Mouse (Mus musculus) megakaryocyte, embryonic 14.5 days (primary cell): ENCODE measurements around the gene Gm4787. TPM values are rescaled to one million over a fixed set of nuclear protein-coding genes. Genes with fewer than 3 reads are reported as not detected.
"Not testable (repeated sequence)": the region's sequence is repeated elsewhere in the genome, so short reads cannot be mapped to it uniquely, and the experiment has no call there.

Experiments
- H3K27me3 ChIP-seq: replicated peaks from 2 replicates; pipeline ENCODE3; 2012; ENCODE audit warnings: inconsistent platforms
- H3K36me3 ChIP-seq: replicated peaks from 2 replicates; pipeline ENCODE3; 2012; ENCODE audit warnings: low read length, inconsistent platforms, mixed read lengths
- H3K4me1 ChIP-seq: 2 replicates; pipeline ENCODE4 v1.6.1; 2012; ENCODE audit warnings: inconsistent platforms
- H3K4me3 ChIP-seq: replicated peaks from 2 replicates; pipeline ENCODE3; 2012; ENCODE audit warnings: moderate library complexity, mild to moderate bottlenecking, inconsistent platforms
- H3K9me3 ChIP-seq: 2 replicates; pipeline ENCODE4 v1.6.1; 2012; ENCODE audit warnings: inconsistent platforms
- FLI1 ChIP-seq: IDR thresholded peaks from 2 replicates; pipeline ENCODE4 v1.6.1; 2012; ENCODE audit warnings: low read length, inconsistent platforms, mixed read lengths
- GATA1 ChIP-seq: IDR thresholded peaks from 3 replicates; pipeline ENCODE4 v1.6.1; 2012; ENCODE audit warnings: mixed read lengths, low read length, inconsistent platforms, borderline replicate concordance
- polyA plus RNA-seq: library from polyadenylated mRNA; stranded (reverse); fragments of >175 nt; gene quantifications from 2 replicates; pipeline ENCODE4 v1.2.3, GENCODE M21; 2012; ENCODE audit warnings: low replicate concordance; ENCODE audit not compliant: insufficient read depth

Gm4787 gene
- polyA plus RNA-seq: not detected in 2 replicates

GRCm38 (mm10) chr12:81379364-81379763 is at the start of gene Gm4787:
Gm4787 (minus strand) TSS chr12:81379464.
- not testable (repeated sequence) for H3K36me3 ChIP-seq, H3K4me1 ChIP-seq, H3K27me3 ChIP-seq, H3K4me3 ChIP-seq, H3K9me3 ChIP-seq

GRCm38 (mm10) chr12:81421846-81422245 is 42.6 kb upstream of the Gm4787 start, which contains the start of gene Adam4:
Adam4 (minus strand) TSS chr12:81421946.
- H3K4me1 ChIP-seq: no peaks in the 10 kb centered on the region
- no peak within 1 kb of the TSS for H3K4me3 ChIP-seq
- H3K36me3 ChIP-seq: no peaks in the 10 kb centered on the region
- TF ChIP-seq FLI1: no peak
- no peak for TF ChIP-seq GATA1
- H3K27me3 ChIP-seq: no peaks in the 10 kb centered on the region
- peaks cover 28% of the 10 kb centered on the region for H3K9me3 ChIP-seq

GRCm38 (mm10) chr12:81413211-81413610 is 33.9 kb upstream of the Gm4787 start:
- no peak for TF ChIP-seq GATA1
- TF ChIP-seq FLI1: no peak
- Histone ChIP-seq H3K9me3 (no peaks in the 10 kb centered on the region), H3K4me3 (no peak overlapping the region), H3K36me3 (no peaks in the 10 kb centered on the region), H3K4me1 (no peaks in the 10 kb centered on the region), H3K27me3 (no peaks in the 10 kb centered on the region)

DNA sequence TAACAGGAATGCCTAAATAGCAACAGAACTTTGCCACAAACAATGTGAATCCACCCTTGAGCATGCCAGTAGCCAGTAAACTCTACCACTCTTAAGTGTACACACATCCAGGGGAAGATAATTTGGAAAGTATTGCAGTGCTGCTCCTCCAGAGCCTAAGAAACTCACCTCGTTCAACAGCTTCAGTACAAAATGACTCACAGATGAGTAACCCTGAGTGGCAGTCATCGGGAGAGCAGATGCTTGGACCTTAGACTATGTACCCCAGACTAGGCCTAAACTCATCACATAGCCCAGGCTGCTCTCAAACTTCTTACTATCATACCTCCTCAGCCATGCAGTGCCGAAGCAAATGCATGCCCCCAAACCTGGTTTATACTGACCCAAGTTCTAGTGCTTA is 29.7 kb upstream of the Gm4787 start:
- H3K9me3 ChIP-seq: no peaks in the 10 kb centered on the region
- H3K27me3 ChIP-seq: no peaks in the 10 kb centered on the region
- no peaks in the 10 kb centered on the region for H3K36me3 ChIP-seq
- no peak for TF ChIP-seq FLI1
- no peak for TF ChIP-seq GATA1
- H3K4me3 ChIP-seq: no peak overlapping the region
- H3K4me1 ChIP-seq: no peaks in the 10 kb centered on the region

DNA sequence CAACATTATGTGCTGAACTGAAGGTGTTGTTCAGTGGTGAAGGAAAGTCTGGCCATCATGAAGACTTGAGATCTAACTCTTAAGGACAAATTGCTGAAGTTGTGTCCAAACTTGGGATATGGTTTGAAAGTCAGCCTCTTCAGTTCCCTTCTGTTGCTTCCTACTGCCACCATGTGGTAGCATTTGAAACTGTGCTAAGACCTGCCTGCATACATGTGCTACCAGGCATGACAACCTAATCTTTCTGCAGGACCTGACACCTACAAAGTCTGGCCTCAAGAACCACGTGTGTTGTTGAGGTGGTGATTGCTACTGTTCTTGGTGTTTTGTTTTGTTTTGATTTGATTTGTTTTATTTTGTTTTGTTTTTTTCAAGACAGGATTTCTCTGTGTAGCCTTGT is 22.9 kb upstream of the Gm4787 start:
- no peaks in the 10 kb centered on the region for H3K9me3 ChIP-seq
- no peaks in the 10 kb centered on the region for H3K4me1 ChIP-seq
- no peaks in the 10 kb centered on the region for H3K27me3 ChIP-seq
- H3K36me3 ChIP-seq: no peaks in the 10 kb centered on the region
- no peak overlapping the region for H3K4me3 ChIP-seq
- TF ChIP-seq GATA1 (no peak), FLI1 (no peak)

GRCm38 (mm10) chr12:81333841-81334240 is 45.4 kb downstream of the Gm4787 start:
- Histone ChIP-seq H3K27me3 (peaks cover 49% of the 10 kb centered on the region), H3K4me3 (no peak overlapping the region), H3K36me3 (no peaks in the 10 kb centered on the region), H3K4me1 (peaks cover 9% of the 10 kb centered on the region; the same call in 1 of the 2 replicates), H3K9me3 (peaks cover 4% of the 10 kb centered on the region; the same call in 1 of the 2 replicates)
- TF ChIP-seq GATA1 (no peak), FLI1 (no peak)

GRCm38 (mm10) chr12:81332875-81333421 is 46.3 kb downstream of the Gm4787 start, which contains the start of gene Slc8a3:
Slc8a3 (minus strand) TSS chr12:81333180.
- Histone ChIP-seq H3K4me3 (no peak within 1 kb of the TSS), H3K9me3 (peaks cover 4% of the 10 kb centered on the region; the same call in 1 of the 2 replicates), H3K27me3 (peaks cover 49% of the 10 kb centered on the region), H3K4me1 (peaks cover 9% of the 10 kb centered on the region; the same call in 1 of the 2 replicates), H3K36me3 (no peaks in the 10 kb centered on the region)
- no peak for TF ChIP-seq GATA1
- no peak for TF ChIP-seq FLI1

- H3K9me3 ChIP-seq: peaks cover 4% of the 10 kb centered on the region; the same call in 1 of the 2 replicates
- no peak overlapping the region for H3K4me3 ChIP-seq
- H3K27me3 ChIP-seq: peaks cover 49% of the 10 kb centered on the region
- H3K4me1 ChIP-seq: peaks cover 9% of the 10 kb centered on the region; the same call in 1 of the 2 replicates
- no peak for TF ChIP-seq GATA1
- no peaks in the 10 kb centered on the region for H3K36me3 ChIP-seq
Observed at GRCm38 (mm10) chr12:81331937-81332874, 47.1 kb downstream of the Gm4787 start.

- TF ChIP-seq FLI1: no peak
- no peak for TF ChIP-seq GATA1
- H3K36me3 ChIP-seq: no peaks in the 10 kb centered on the region
- peaks cover 49% of the 10 kb centered on the region for H3K27me3 ChIP-seq
- peaks cover 4% of the 10 kb centered on the region; the same call in 1 of the 2 replicates for H3K9me3 ChIP-seq
- no peak overlapping the region for H3K4me3 ChIP-seq
- H3K4me1 ChIP-seq: peaks cover 9% of the 10 kb centered on the region; the same call in 1 of the 2 replicates
Observed at GRCm38 (mm10) chr12:81331046-81331638, 48.1 kb downstream of the Gm4787 start.

Other genes starting within 250 kb of the Gm4787 start
- gene Slc8a3, start 46.3 kb downstream of the Gm4787 start, polyA plus RNA-seq: not detected in 2 replicates
- 0.03 TPM in 1 of 2 replicates, not detected in the other for gene Adam4, start 42.5 kb upstream of the Gm4787 start, polyA plus RNA-seq
- gene Cox16, start 105.7 kb upstream of the Gm4787 start, polyA plus RNA-seq: 5.6 and 18.0 TPM in 2 replicates
- 28.3 TPM in 1 of 2 replicates, not detected in the other for gene Gm20498, start 153.4 kb upstream of the Gm4787 start, polyA plus RNA-seq
- gene Synj2bp, start 153.4 kb upstream of the Gm4787 start, polyA plus RNA-seq: 1.2 TPM in 1 of 2 replicates, not detected in the other
- not detected in 2 replicates for gene Adam21, start 189.0 kb upstream of the Gm4787 start, polyA plus RNA-seq
- gene Med6, start 215.5 kb upstream of the Gm4787 start, polyA plus RNA-seq: 2.8 TPM in 1 of 2 replicates, not detected in the other